Mouse (Mus musculus) brain, embryonic 14.5 days (tissue): ENCODE results near the gene Sertad1. TPM values are rescaled to one million over a fixed set of nuclear protein-coding genes. Genes with fewer than 3 reads are reported as not detected.

Source experiments
- DNase-seq: peaks from one replicate; pipeline ENCODE4 v3.0.0-alpha.2; 2011; ENCODE audit warnings: low read depth
- CTCF ChIP-seq: fragments of 200-500 bp; IDR thresholded peaks from 2 replicates; pipeline ENCODE4 v1.5.1; 2012; ENCODE audit warnings: inconsistent platforms, mild to moderate bottlenecking, moderate library complexity, borderline replicate concordance; ENCODE audit not compliant: insufficient read depth, insufficient read length; ENCODE audit errors: extremely low read depth
- POLR2A ChIP-seq: fragments of 200-500 bp; IDR thresholded peaks from 2 replicates; pipeline ENCODE4 v1.6.1; 2012; ENCODE audit warnings: mild to moderate bottlenecking, inconsistent platforms, borderline replicate concordance; ENCODE audit not compliant: poor library complexity, insufficient read depth, insufficient read length, severe bottlenecking; ENCODE audit errors: extremely low read depth
- polyA plus RNA-seq: library from polyadenylated mRNA; depleted of rRNA; stranded (reverse); fragments of >200 nt; gene quantifications from 2 replicates; pipeline ENCODE4 v1.2.3, GENCODE M21; 2012; rRNA removed

The Sertad1 gene
- polyA plus RNA-seq = 4.7 and 5.7 TPM in 2 replicates

DNA sequence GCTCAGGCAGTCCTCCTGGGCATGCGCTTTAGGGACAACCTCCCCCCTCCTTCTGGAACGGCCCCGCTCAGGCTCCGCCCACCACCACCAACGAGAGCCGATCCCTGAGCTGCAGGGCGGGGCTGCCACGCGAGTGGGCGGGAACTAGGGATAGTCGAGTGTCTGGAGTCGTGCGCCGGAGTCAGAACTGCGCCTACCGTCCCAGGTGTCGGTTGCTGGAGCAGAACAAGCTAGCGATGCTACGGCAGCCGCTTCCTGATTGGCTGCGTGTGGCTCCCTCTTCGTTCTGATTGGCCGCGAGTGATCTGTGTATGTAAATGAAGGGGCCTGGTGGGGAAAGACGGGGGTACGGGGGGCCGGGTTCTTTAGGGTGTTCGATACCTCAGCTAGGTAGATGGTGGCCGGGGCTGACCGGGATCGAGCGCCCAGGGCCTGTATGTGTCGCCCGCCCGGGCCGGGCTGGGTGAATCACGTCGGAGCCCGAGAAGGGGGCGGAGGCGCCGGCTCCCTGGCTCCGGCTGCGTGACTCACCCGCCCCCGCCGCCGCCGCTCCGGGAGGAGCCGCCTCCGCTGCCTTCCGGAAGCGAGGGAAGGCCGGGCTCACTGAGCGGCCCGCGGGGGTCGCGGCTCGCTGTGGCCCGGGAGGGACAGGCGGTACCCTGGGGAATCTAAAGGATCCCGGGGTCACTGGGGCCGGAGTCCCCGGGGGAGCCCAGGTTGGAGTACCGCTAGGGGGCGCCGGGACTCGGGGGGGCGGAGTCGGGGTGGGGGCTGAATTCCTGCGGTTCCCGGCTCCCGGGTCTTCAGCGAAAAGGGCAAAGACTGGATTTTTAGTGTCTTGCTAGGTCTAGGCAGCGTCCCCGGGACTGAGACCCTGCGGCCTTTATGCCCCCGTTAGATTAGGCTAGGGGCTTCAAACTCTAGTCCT, at the start of gene Sertad1:
Sertad1 (plus strand) TSS at position 141 of the 928 bp plus-strand sequence.
- TF ChIP-seq POLR2A (peak; percentile 71; the same call in 1 of the 2 replicates), CTCF (peak; percentile 51; the same call in 1 of the 2 replicates)
- DNase-seq = peak; percentile 100

DNA sequence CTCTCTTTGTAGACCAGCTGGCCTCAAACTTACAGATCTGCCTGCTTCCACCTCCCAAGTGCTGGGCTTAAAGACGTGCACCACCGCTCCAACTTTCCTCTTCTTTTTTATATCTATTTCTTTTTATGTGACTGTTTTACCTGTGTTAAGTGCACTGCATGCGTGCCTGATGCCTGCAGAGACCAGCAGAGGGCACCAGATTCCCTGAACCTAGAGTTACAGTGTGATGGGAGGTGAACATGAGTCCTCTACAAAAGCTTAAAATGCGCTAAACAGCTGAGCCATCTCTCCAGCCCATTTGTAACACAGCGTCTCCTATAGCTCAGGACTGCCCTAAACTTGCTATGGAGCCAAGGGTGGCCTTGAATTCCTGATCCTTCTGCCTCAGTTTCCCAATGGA, 49.2 kb upstream of the Sertad1 start:
- TF ChIP-seq POLR2A (no peak), CTCF (peak; percentile 54; the same call in 1 of the 2 replicates)
- DNase-seq = peak; percentile 33

DNA sequence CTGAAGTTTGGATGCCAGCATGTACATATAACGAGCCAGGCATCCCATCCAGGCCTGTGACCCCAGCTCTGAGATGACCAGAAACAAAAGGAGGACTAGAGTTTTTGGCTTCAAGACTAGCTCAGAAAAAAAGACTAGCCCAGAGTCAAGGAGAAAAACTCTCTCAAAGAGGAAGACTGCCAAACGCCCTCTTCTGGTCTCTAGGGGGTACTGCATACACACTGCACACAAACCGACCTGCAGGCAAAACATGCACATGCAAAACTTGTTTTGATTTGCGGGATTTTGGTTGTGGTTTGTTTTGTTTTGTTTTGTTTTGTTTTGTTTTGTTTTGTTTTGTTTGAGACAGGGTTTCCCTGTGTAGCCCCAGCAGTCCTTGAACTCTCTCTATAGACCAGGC, 46.7 kb upstream of the Sertad1 start:
- DNase-seq = no peak
- no peak for TF ChIP-seq POLR2A
- TF ChIP-seq CTCF = peak; percentile 47; the same call in 1 of the 2 replicates

DNA sequence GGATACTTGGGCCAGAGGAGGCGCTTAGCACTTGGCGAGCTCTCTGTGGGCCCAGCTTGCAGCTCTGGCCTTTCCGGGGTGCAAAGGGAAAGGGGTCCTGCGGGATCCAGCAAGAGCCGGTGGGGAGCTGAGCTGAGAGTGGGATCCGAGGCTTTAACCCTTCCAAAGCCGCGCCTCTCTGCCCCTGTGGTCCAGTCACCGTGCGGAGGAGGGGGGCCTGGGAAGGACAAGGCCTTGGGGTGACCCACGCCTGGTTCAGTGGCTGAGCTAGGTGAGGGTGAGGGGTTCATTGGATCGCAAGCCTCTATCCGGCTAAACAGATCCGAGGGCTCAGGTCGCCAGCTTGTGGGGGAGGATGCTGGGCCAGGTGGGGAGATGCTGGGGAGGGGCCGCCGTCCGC, 40.7 kb upstream of the Sertad1 start:
- TF ChIP-seq POLR2A (no peak), CTCF (no peak)
- DNase-seq = peak; percentile 14

DNA sequence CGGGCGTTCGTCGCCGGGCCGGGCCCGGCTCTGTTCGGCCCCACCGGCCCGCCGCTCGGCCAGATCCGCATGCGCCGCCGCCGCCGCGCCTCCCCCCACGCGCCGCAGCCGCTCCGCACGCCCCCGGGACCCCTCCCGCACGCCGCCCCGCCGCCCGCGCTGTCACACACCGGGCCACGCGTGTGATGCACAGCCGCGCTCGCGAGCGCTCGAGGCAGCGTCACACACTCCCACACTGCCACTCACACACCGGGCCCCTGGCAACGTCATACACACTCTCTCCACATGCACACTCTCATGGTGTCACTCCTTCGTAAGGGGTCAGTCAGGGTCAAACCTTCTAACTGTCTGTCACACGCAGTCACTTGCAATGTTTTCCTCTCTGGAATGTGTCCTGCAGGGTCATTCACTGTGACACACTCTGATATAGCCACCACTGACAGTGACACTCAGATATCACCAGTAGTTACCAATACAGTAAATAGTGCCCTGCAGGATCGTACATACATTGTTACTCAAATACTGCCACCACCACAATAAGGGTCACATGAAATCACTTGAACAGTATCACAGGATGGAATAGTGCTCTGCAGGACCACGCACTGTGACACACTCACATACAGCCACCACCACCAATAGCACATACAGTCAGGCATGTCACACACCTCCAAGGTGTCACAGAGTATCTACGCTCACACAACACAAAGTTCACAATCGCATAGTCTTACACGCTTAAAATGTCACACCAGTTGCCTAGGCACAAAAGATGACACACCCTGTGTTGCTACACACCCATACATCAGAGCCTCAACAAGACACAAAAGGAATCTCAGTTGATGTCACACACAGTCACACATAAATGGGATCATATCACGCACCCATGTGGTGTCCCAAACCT, 39.9 kb upstream of the Sertad1 start:
- TF ChIP-seq CTCF (no peak), POLR2A (0 out of 2 replicates have a peak, but pooled peaks have one; percentile 20)
- DNase-seq = peak; percentile 61

DNA sequence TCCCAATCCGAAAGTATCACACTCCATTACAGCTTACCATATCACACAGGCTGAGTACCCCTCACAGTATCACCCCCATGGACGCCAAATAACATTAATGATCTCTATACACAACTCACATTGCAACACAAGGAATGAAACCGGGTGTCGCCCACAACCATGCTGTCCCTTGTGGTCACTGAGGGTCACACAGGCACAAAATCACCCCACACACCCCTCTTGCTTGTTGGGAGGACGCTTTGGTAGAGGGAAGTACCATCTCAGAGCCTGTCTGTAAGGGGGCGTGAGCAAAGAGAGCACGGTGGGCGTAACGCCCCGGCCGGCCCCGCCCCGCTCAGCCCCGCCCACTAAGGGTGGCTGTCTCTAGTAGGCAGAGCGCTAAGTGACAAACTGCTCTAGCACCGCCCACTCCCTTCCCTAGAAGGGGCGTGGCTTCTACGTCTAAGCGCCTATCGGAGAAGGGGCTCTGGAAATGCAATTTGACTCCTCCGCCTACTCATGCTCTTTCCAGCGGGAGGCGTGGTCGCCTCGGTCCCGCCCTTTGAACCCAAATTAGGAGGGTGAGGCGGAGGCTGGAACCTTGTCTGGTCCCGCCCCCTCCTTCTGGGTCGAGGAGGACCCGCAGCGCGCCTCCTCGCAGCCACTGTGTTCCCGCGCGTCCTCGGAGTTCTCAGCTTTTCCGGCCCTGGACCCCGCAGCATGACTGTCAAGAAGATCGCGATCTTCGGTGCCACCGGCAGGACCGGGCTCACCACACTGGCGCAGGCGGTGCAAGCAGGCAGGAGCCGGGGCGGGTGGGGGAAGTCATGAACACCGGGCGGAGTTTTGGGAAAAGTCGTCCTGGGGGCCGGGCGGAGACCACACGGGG, 39.1 kb upstream of the Sertad1 start, which contains the start of the genes Sptbn4 and Blvrb:
Sptbn4 (minus strand) TSS at position 268 of the 868 bp plus-strand sequence.
Blvrb (plus strand) TSS at position 560 of the 868 bp plus-strand sequence.
- TF ChIP-seq POLR2A = no peak
- peak; percentile 41; the same call in 1 of the 2 replicates for TF ChIP-seq CTCF
- DNase-seq = peak; percentile 99

DNA sequence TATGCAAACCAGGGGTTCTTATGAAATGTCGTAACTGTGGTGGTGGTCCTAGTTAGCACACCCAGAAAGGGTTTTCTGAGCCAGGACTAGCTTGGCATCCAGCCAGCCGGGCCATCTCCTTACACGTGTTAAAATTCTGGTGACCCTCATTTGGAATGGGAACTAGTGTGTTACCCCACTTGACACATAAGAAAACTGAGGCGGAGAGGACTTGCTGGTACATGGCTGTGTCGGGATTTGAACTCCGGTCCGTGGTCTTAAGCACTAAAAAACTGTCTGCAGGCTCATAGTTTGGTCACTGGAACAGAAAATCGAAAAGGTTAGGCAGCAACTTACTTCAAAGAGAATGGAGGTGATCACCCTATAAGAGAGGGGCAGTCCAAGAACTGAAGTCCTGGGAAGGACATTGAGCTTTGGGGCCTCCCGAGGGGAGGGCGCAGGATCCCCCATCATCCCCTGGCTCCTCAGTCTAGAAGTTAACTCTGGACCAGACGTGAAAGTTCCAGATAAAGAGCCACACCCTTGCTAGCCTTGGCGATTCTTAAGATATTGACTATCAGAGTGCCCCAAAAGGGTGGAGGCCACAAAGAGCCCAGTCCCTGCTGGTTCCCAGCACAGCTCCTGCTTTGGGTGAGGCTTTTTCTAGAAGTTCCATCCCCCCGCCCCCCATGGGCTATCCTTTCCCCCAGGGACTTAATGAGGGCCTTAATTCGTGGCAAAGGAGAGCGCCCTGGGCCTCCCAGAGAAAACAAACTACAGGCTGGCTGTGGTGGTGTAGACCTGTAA, 38.1 kb upstream of the Sertad1 start:
- no peak for DNase-seq
- no peak for TF ChIP-seq CTCF

DNA sequence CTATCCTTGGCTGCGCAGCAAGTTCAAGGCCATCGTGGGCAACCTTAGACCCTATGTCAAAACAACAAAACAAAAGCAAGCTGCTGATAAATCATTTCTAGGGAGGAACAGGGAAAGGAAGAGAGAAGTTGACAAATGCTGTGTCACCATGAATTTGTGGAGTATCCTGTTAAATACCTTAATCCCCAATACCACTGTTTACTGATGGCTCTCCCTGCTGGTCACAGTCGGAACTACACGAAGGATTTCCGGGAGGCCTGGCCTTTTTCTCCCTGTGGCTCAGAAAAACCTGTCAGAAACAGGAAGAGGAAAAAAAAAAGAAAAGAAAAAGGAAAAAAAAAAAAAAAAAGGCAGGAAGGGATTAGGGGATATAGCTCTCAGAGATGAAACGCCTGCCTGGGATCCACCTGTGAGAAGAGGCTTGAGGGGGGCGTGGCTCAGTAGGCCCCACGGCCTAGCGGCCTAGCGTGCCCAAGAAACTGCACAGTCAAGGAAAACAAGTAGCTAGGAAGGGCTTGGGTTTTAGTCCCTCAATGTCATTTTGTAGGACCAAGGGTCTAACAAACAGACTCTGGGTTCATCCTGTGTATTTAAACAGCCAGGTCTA, 37.4 kb upstream of the Sertad1 start:
- DNase-seq = peak; percentile 33
- TF ChIP-seq CTCF (peak; percentile 61; the same call in 1 of the 2 replicates), POLR2A (no peak)

DNA sequence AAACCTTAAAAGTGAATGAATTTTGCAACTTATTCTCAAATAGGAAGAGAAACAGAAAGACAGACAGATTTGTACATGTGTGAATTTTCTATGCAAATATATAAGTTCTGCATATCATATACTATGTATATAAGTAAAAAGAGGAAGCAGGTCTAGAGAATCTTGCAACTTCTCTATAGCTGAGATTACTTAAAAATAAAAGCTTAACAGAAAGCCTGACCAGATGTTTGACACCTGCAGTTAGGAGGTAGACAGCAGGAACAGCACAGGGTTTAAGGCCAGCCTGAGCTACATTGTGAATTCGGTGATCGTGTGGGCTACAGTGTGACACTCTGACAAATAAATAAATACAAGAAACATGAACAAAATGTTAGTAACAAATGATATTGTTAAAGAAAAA, 35.4 kb upstream of the Sertad1 start:
- DNase-seq = no peak
- TF ChIP-seq POLR2A = no peak
